Mouse (Mus musculus): ENCODE measurements at regions not wholly inside any gene's neighbourhood (a gene's known extent, or its start where the extent isn't known, plus 50 kb on each side); places are given as distances from the start of the nearest gene placed in this dataset.

DNA sequence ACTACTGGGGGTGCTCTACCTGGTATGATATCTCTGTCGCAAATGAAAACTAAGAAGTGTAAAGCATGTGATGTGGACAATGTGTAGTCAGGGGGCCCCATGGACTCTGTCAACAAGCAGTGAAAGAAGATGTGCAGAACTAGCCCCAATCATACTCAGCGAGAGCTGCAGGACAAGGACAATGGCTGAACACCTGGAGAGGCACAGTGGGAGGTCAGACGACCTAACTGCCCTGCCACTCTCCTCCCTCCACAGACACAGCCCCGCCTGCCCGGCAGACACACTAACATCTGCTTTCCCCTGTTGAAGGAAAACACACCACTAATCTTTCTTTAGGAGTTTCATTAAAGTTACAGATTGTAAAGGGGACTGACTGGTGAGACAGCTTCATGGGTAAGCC, 675.1 kb downstream of the Epm2a start:
- H3K27me3 ChIP-seq, result no peaks in the 10 kb centered on the region
- WGBS, result 27% methylated on average over 5 of the region's 5 CpGs
- no peak overlapping the region for H3K4me3 ChIP-seq
- H3K4me2 ChIP-seq, result no peak overlapping the region
- no peaks in the 10 kb centered on the region for H3K9me3 ChIP-seq
- ATAC-seq (ENCODE audit: low read depth), result no peak
- H3K36me3 ChIP-seq, result no peaks in the 10 kb centered on the region
- no peak overlapping the region for H3K9ac ChIP-seq
- no peak overlapping the region for H3K27ac ChIP-seq (replicated peaks)
- no peaks in the 10 kb centered on the region for H3K4me1 ChIP-seq (replicated peaks)

DNA sequence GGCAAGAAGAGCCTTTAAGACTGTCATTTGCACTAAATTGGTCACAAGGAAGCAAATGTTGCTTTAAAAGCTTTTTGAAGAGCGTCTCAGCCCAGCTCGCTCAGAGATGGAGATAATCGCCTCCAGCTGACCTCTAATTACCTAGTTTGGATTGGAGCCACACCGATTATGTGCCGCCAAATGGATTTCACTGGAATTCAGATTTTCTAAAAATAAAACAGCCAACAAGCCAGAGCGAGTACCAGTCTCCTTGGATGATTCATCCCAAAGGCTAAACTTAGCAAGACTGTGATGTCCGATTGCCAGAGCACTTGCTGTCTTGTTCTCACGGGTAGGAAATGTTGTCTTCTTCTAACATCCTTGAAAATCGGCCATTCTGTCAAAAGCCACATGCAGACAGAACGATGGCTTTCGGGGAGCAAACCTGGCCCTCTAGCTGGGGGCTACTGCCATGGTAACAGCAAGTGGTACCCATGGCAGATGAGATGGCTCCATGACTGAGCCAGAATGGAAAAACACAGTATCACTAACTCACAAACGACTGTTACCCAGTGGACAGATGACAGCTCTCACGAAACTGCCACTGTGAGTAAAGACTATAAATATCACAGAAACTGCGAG, 676.1 kb downstream of the Epm2a start:
- H3K27ac ChIP-seq (replicated peaks), result no peak overlapping the region
- no peaks in the 10 kb centered on the region for H3K4me1 ChIP-seq (replicated peaks)
- 67% methylated on average over 14 of the region's 14 CpGs for WGBS
- H3K9ac ChIP-seq, result no peak overlapping the region
- H3K36me3 ChIP-seq, result no peaks in the 10 kb centered on the region
- H3K9me3 ChIP-seq, result no peaks in the 10 kb centered on the region
- no peak overlapping the region for H3K4me2 ChIP-seq
- no peaks in the 10 kb centered on the region for H3K27me3 ChIP-seq
- no peak overlapping the region for H3K4me3 ChIP-seq
- ATAC-seq (ENCODE audit: low read depth), result no peak

DNA sequence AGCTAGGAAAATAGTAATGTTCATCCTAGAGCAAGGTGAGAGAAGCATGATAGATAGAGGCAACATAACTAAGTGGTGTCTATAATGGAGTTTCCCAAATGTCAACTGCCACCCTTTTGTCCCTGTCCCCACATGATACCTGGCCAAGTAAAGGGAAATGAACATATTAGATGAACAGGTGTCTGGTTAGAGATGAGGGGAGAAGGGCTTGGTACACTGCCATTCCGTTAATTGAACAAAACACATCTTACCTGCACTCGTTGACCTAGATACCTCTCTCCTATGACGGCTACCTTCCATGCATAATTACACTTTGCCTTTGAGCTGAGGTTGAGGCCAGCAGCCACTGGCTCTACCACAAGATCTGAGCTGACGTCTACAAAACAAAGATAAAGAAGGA, 677.4 kb downstream of the Epm2a start:
- H3K9me3 ChIP-seq, result no peaks in the 10 kb centered on the region
- no peak overlapping the region for H3K4me2 ChIP-seq
- no peaks in the 10 kb centered on the region for H3K27me3 ChIP-seq
- no peak for ATAC-seq (ENCODE audit: low read depth)
- no peak overlapping the region for H3K9ac ChIP-seq
- H3K4me1 ChIP-seq (replicated peaks), result no peaks in the 10 kb centered on the region
- no peak overlapping the region for H3K4me3 ChIP-seq
- no peak overlapping the region for H3K27ac ChIP-seq (replicated peaks)
- no peaks in the 10 kb centered on the region for H3K36me3 ChIP-seq
- 90% methylated on average over 4 of the region's 4 CpGs for WGBS

DNA sequence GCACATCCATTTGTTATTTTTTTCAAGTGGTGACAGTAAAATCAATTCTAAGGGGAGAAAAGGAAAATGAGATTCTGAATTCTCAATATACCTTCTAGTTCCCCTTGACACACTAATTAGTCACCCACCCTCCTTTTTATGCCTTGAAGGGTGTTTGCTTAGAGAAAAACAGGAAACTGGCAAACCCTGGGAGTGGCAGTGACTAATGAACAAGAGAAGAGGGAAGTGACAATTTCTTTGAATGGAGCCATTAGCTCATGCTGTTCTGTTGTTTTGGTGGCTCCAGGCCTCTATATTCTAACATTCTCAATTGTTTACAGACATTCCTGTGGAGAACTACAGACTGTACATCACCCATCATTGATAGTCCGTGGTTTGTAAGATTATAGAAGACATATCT, 692.0 kb downstream of the Epm2a start:
- no peaks in the 10 kb centered on the region for H3K27me3 ChIP-seq
- 22% methylated on average over 1 of the region's 1 CpGs for WGBS
- no peaks in the 10 kb centered on the region for H3K36me3 ChIP-seq
- no peak for ATAC-seq (ENCODE audit: low read depth)
- H3K4me1 ChIP-seq (replicated peaks), result no peaks in the 10 kb centered on the region
- H3K9ac ChIP-seq, result no peak overlapping the region
- no peak overlapping the region for H3K4me3 ChIP-seq
- H3K9me3 ChIP-seq, result no peaks in the 10 kb centered on the region
- H3K27ac ChIP-seq (replicated peaks), result no peak overlapping the region
- no peak overlapping the region for H3K4me2 ChIP-seq

DNA sequence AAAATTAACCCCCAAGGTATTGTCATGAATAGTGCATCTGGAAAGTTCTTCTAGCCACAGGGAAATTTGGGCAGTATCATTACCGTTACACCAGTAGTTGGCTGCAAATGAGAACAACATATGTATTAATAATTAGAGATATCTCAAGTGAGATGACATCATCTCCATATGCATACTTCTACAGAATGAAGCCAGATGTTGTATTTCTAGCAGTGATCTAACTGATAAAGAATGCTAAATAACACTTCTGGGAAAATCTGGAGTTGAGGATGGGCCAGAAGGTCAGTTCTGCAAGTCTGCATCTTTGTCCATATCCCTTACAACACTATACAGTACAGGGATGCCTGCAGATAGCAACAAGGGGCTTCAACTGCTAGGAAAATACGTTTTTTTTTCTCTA, 702.7 kb downstream of the Epm2a start:
- H3K4me1 ChIP-seq (replicated peaks), result no peaks in the 10 kb centered on the region
- H3K9ac ChIP-seq, result no peak overlapping the region
- no peaks in the 10 kb centered on the region for H3K27me3 ChIP-seq
- no peak for ATAC-seq (ENCODE audit: low read depth)
- no peaks in the 10 kb centered on the region for H3K9me3 ChIP-seq
- H3K36me3 ChIP-seq, result no peaks in the 10 kb centered on the region
- H3K4me3 ChIP-seq, result no peak overlapping the region
- WGBS, result 57% methylated on average over 2 of the region's 2 CpGs
- no peak overlapping the region for H3K27ac ChIP-seq (replicated peaks)
- no peak overlapping the region for H3K4me2 ChIP-seq

DNA sequence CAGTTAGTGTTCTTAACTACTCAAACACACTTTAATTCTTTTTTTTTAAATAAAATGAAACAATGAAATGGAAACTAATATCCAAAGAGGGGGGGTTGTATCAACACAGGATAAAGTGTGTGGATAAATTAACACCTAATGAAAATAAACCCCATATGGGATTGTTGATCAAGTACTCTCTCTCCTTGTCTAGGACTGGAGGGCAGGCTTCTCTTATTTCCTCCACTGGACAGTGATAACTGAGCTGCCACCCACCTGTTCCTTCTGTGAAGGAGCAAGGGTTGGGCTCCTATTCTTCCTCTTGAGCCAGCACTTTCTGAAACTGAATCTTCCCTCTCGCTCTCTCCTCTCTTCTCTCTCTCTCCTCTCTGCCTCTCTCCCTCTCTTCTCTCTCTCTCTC, 716.5 kb downstream of the Epm2a start:
- Histone ChIP-seq H3K4me3 (no peak overlapping the region), H3K9ac (no peak overlapping the region), H3K4me2 (no peak overlapping the region), H3K9me3 (no peaks in the 10 kb centered on the region), H3K36me3 (no peaks in the 10 kb centered on the region), H3K27me3 (no peaks in the 10 kb centered on the region), H3K4me1 (replicated peaks) (no peaks in the 10 kb centered on the region), H3K27ac (replicated peaks) (no peak overlapping the region)
- ATAC-seq (ENCODE audit: low read depth), result no peak
- 82% methylated on average over 1 of the region's 1 CpGs for WGBS

DNA sequence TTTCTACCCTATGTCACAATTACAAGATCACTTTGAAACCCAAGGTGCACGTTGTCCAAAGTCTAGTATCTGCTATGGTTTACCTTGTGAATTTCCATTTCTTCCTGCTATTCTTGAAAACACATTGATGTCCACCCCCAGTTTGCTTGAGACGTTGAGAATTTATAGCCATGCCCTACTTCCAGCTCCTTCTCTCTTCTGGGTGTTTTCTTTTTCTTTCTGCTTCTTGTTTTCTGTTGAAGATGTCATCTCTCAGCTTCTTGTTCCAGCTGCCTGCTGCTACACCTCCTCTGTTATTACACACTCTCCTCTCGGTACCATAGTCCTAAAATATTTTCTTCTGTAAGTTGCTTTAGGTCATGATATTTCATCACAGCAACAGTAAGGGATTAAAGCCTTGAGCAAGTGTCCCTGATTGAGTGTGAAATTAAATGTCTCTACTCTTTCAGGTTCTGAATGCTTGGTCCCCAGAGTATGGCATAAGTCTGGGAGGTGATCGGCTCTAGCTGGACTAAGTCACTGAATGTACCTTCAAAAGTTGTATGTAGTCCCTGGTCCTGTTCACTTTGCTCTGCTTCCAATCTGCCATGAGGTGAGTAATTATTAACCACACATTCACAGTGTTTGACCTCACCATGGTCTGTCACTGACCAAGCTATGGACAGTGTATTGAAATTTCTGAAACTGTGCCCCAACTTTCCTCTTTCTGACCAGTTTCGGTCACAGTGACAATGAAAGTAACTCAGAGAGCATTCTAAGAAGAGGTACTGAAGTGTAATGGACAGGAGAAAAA, 718.1 kb downstream of the Epm2a start:
- Histone ChIP-seq H3K4me2 (no peak overlapping the region), H3K4me1 (replicated peaks) (no peaks in the 10 kb centered on the region), H3K9me3 (no peaks in the 10 kb centered on the region), H3K27me3 (no peaks in the 10 kb centered on the region), H3K36me3 (no peaks in the 10 kb centered on the region), H3K9ac (no peak overlapping the region), H3K4me3 (no peak overlapping the region), H3K27ac (replicated peaks) (no peak overlapping the region)
- 92% methylated on average over 5 of the region's 5 CpGs for WGBS
- no peak for ATAC-seq (ENCODE audit: low read depth)

DNA sequence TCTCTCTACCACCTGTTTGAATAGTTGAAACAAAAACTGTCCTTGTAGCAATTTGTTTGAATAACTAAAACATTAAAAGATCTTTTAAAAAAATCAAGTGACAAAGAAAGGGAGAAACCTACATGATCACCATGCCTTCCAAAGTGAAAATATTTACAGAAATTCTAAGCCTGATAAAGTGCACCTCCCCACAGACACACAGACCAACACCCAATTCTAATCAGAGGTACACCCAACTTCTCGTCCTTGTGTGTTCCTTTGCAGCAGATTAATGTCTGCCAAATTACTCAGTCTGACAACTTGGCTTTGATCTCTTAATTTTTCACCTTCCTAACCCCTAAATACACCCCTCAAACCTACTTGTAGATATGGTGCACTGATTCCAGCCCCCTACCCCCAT, 719.1 kb downstream of the Epm2a start:
- no peak overlapping the region for H3K4me2 ChIP-seq
- no peaks in the 10 kb centered on the region for H3K4me1 ChIP-seq (replicated peaks)
- H3K9me3 ChIP-seq, result no peaks in the 10 kb centered on the region
- H3K4me3 ChIP-seq, result no peak overlapping the region
- WGBS, result 75% methylated on average over 1 of the region's 1 CpGs
- H3K36me3 ChIP-seq, result no peaks in the 10 kb centered on the region
- H3K27ac ChIP-seq (replicated peaks), result no peak overlapping the region
- H3K9ac ChIP-seq, result no peak overlapping the region
- no peak for ATAC-seq (ENCODE audit: low read depth)
- H3K27me3 ChIP-seq, result no peaks in the 10 kb centered on the region

DNA sequence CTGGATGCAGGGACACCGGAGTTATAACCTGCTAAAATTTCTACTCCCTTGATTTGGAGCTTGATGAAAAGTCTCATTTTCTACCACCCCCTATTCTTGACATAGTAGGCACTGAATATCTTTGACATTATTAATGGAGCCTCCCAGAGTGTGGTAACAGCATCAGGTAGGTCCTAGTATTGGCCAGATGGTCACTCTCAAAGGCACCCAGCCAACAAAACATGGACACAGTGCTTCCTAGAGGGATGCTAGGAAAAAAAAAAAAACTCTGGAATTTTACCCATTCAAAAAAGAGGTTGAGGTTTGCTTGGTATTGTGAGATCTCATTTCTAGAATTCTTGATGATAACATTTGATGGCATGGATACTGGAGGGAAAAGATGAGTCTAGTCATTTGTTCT, 740.8 kb downstream of the Epm2a start:
- H3K4me1 ChIP-seq (replicated peaks), result no peaks in the 10 kb centered on the region
- H3K4me3 ChIP-seq, result no peak overlapping the region
- no peaks in the 10 kb centered on the region for H3K36me3 ChIP-seq
- no peak overlapping the region for H3K27ac ChIP-seq (replicated peaks)
- no peak overlapping the region for H3K4me2 ChIP-seq
- H3K27me3 ChIP-seq, result no peaks in the 10 kb centered on the region
- no peak overlapping the region for H3K9ac ChIP-seq
- WGBS, result 96% methylated on average over 1 of the region's 1 CpGs
- no peaks in the 10 kb centered on the region for H3K9me3 ChIP-seq
- ATAC-seq (ENCODE audit: low read depth), result no peak

DNA sequence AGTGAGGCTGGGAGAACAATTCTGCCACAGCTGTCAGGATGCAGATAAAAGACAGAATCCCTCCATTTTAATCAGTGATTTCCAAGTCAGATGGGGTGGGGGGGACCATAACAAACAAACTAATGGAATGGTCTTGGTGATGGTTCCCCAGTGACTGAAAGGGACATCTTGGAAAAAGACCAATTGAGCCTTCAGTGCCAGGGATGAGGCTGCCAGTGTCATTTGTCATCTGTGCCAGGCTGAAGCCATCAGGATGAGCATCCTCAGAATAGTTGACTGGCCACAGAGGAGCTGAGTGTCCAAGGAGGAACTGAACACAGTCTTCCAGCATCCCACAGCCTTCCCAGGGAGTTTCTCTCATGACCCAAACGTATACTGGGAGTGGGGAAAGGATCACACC, 749.3 kb downstream of the Epm2a start:
- Histone ChIP-seq H3K4me1 (replicated peaks) (no peaks in the 10 kb centered on the region), H3K4me2 (no peak overlapping the region), H3K27ac (replicated peaks) (no peak overlapping the region), H3K9ac (no peak overlapping the region), H3K9me3 (no peaks in the 10 kb centered on the region), H3K4me3 (no peak overlapping the region), H3K27me3 (no peaks in the 10 kb centered on the region), H3K36me3 (no peaks in the 10 kb centered on the region)
- 70% methylated on average over 1 of the region's 1 CpGs for WGBS
- ATAC-seq (ENCODE audit: low read depth), result no peak

DNA sequence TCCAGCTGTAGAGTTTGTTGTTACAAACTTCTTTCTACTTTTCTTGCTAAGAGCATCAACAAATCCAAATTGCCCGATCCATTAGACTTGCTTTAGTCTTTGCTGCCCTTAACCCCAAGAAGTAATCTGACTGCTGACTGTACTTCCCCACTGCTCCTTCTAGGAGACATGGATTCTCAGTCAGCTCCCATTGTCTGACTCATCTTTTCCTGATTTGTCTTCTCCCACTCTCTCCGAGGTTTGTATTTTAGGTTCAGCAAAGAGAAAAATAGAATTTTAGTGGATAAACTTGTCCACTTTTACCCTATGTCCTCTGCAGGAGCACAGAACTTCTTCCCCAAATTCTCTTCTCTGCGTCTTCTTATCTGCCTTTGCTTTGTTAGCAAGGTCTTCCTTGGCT, 753.5 kb downstream of the Epm2a start:
- no peak overlapping the region for H3K4me2 ChIP-seq
- H3K9ac ChIP-seq, result no peak overlapping the region
- H3K27me3 ChIP-seq, result no peaks in the 10 kb centered on the region
- H3K27ac ChIP-seq (replicated peaks), result no peak overlapping the region
- no peak for ATAC-seq (ENCODE audit: low read depth)
- no peaks in the 10 kb centered on the region for H3K36me3 ChIP-seq
- H3K4me1 ChIP-seq (replicated peaks), result no peaks in the 10 kb centered on the region
- 90% methylated on average over 3 of the region's 3 CpGs for WGBS
- H3K9me3 ChIP-seq, result no peaks in the 10 kb centered on the region
- no peak overlapping the region for H3K4me3 ChIP-seq

DNA sequence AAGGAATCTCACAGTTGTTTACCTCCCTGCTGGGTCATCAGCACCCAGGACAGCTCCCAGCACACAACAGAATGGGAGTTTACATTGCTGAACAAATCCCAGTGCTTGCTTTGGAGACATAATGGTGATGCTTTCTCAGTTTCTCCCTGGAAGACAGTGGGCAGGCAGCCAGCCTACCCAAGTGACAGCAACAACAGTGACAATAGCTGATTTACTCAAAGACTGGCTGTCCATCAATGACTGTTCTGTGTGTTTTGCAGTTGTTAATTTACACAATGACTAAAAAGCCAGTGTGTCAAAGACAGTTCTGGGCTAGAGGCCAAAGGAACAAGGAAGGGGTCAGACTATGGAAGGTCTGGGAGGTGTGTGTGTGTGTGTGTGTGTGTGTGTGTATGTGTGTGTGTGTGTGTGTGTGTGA, 762.2 kb downstream of the Utrn start:
- H3K9ac ChIP-seq, result no peak overlapping the region
- peak; percentile 87 for ATAC-seq (ENCODE audit: low read depth)
- H3K4me2 ChIP-seq, result no peak overlapping the region
- H3K27ac ChIP-seq (replicated peaks), result no peak overlapping the region
- H3K9me3 ChIP-seq, result no peaks in the 10 kb centered on the region
- H3K36me3 ChIP-seq, result no peaks in the 10 kb centered on the region
- no peaks in the 10 kb centered on the region for H3K27me3 ChIP-seq
- peaks cover 13% of the 10 kb centered on the region; the same call in 1 of the 2 replicates for H3K4me1 ChIP-seq (replicated peaks)
- H3K4me3 ChIP-seq, result no peak overlapping the region

DNA sequence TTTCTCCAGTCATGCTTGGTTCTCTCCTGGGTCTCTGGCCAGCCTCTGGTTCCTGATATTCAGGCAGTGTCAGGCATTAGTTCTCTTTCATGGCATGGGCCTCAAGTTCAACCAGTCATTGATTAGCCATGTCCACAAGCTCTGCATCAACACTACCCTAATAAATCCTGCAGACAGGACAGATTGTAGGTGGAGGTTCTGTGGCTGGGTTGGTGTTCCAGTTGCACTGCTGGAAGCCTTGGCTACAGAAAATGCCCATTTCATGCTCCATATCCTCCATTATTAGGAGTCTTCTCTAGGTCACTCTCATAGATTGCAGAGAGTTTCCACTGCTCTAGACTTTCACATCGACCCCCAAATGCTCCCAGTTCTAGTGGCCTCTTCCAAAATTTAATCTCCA, 757.4 kb downstream of the Utrn start:
- Histone ChIP-seq H3K4me2 (no peak overlapping the region), H3K27me3 (no peaks in the 10 kb centered on the region), H3K9me3 (no peaks in the 10 kb centered on the region), H3K27ac (replicated peaks) (no peak overlapping the region), H3K36me3 (no peaks in the 10 kb centered on the region), H3K4me3 (no peak overlapping the region), H3K9ac (no peak overlapping the region), H3K4me1 (replicated peaks) (peaks cover 20% of the 10 kb centered on the region)
- 75% methylated on average over 1 of the region's 1 CpGs for WGBS
- no peak for ATAC-seq (ENCODE audit: low read depth)

All from neural tube, embryonic 13.5 days (tissue).